In genomic region chr1:78324044-78324443, GRCm38 (mm10) we compare ENCODE assay signal across 16 mouse cellular contexts.
"Had no signal": no experiment of that assay in that cellular context is flagged by ENCODE, and none has a peak within 500 bp of the region (broad histone marks: within the 10 kb centered on the region; RNA-seq: fewer than 3 reads in every experiment).

No protein-coding gene starts in this region.

- DNase-seq: retina, postnatal 1 day; right cerebral cortex, adult 18-20 months; right cerebral cortex, postnatal 14 days; right cerebral cortex, postnatal 25 days; right cerebral cortex, postnatal 4 days; spleen, adult 18-20 months; thymus, adult 18-20 months; thymus, adult 2 months; thymus, postnatal 14 days; thymus, postnatal 25 days; thymus, postnatal 36 days; thymus, postnatal 4 days had no signal

- H3K4me2 ChIP-seq: neural tube, embryonic 13.5 days; neural tube, embryonic 15.5 days; stomach, embryonic 15.5 days had no signal

- H3K9ac ChIP-seq: neural tube, embryonic 13.5 days; neural tube, embryonic 15.5 days; stomach, embryonic 15.5 days had no signal

- H3K4me3 ChIP-seq: neural tube, embryonic 13.5 days; neural tube, embryonic 15.5 days; stomach, embryonic 15.5 days had no signal

- H3K4me1 ChIP-seq: neural tube, embryonic 13.5 days; neural tube, embryonic 15.5 days had no signal

- H3K27me3 ChIP-seq: stomach, embryonic 15.5 days had no signal

- H3K9me3 ChIP-seq: neural tube, embryonic 13.5 days; neural tube, embryonic 15.5 days; stomach, embryonic 15.5 days had no signal

- H3K27ac ChIP-seq: neural tube, embryonic 13.5 days; neural tube, embryonic 15.5 days; stomach, embryonic 15.5 days; stomach, postnatal 0 days had no signal

- H3K36me3 ChIP-seq: neural tube, embryonic 13.5 days; neural tube, embryonic 15.5 days; stomach, embryonic 15.5 days had no signal
